Comparison of ENCODE assay signal across 21 mouse cellular contexts in genomic region chr17:88466591-88466990, GRCm38 (mm10). TPM values are rescaled to one million over a fixed set of nuclear protein-coding genes. Genes with fewer than 3 reads are reported as not detected.
DNase-seq lines count a peak whose midpoint lies in the region; ATAC-seq lines count a peak whose summit lies in the region.
"Had no signal": no experiment of that assay in that cellular context is flagged by ENCODE, and none has a peak within 500 bp of the region (broad histone marks: within the 10 kb centered on the region; RNA-seq: fewer than 3 reads in every experiment).

No protein-coding gene starts in this region.

- H3K9me3 ChIP-seq in intestine, embryonic 16.5 days (ENCODE audit: control insufficient read depth, low read length), result no peaks in the 10 kb centered on the region
- no peaks in the 10 kb centered on the region for H3K9me3 ChIP-seq in liver, embryonic 15.5 days (replicated peaks)
- H3K9me3 ChIP-seq: limb, embryonic 12.5 days; lung, embryonic 15.5 days; midbrain, embryonic 13.5 days had no signal

- intact Hi-C loops in heart, postnatal 14 days (cut with DNase I), result no loop called here

- H3K4me1 ChIP-seq in intestine, embryonic 16.5 days (ENCODE audit: control insufficient read depth, insufficient read depth, low read length), result no peaks in the 10 kb centered on the region
- peaks cover 52% of the 10 kb centered on the region for H3K4me1 ChIP-seq in liver, embryonic 15.5 days (replicated peaks)
- H3K4me1 ChIP-seq: limb, embryonic 12.5 days; midbrain, embryonic 13.5 days had no signal

- no peak overlapping the region for H3K4me3 ChIP-seq in intestine, embryonic 16.5 days (ENCODE audit: low read length)
- 0 out of 2 replicates have a peak overlapping the region, but pooled peaks have one; percentile 8 for H3K4me3 ChIP-seq in liver, embryonic 15.5 days (replicated peaks)
- H3K4me3 ChIP-seq: heart, embryonic 13.5 days; limb, embryonic 12.5 days; lung, embryonic 15.5 days; midbrain, embryonic 13.5 days had no signal

- ATAC-seq in intestine, embryonic 16.5 days, result peak; percentile 85
- peak; percentile 95 for ATAC-seq in liver, embryonic 15.5 days (ENCODE audit: insufficient read depth)
- ATAC-seq in megakaryocyte, adult 5-6 weeks (ENCODE audit: poor library complexity, severe bottlenecking), result no peak
- ATAC-seq: hindbrain, embryonic 16.5 days; midbrain, embryonic 13.5 days had no signal

- peaks cover 3% of the 10 kb centered on the region; the same call in 1 of the 2 replicates for H3K36me3 ChIP-seq in intestine, embryonic 16.5 days (ENCODE audit: control insufficient read depth, insufficient read depth, low read length)
- peaks cover 44% of the 10 kb centered on the region for H3K36me3 ChIP-seq in liver, embryonic 15.5 days (replicated peaks)

- no peak overlapping the region for H3K9ac ChIP-seq in intestine, embryonic 16.5 days (ENCODE audit: low read depth, low read length)
- peak overlapping the region; percentile 27; the same call in 1 of the 2 replicates for H3K9ac ChIP-seq in liver, embryonic 15.5 days
- H3K9ac ChIP-seq: heart, embryonic 13.5 days; limb, embryonic 12.5 days; lung, embryonic 15.5 days; midbrain, embryonic 13.5 days had no signal

- H3K4me2 ChIP-seq in intestine, embryonic 16.5 days (ENCODE audit: low read depth, low read length), result no peak overlapping the region
- peak overlapping the region; percentile 51 for H3K4me2 ChIP-seq in liver, embryonic 15.5 days
- H3K4me2 ChIP-seq: heart, embryonic 13.5 days; limb, embryonic 12.5 days; lung, embryonic 15.5 days; midbrain, embryonic 13.5 days had no signal

- peak; percentile 29 for DNase-seq in testis, postnatal 14 days (ENCODE audit: low spot score)
- no peak for DNase-seq in testis, postnatal 10 days (ENCODE audit: low spot score)
- no peak for DNase-seq in kidney, postnatal 4 days
- DNase-seq in heart, postnatal 14 days, result no peak
- DNase-seq: adrenal gland, postnatal 10 days; cerebellum, adult 11 months; cerebellum, postnatal 25 days; embryo, embryonic 11 days; heart, postnatal 4 days; kidney, adult 18-20 months; thymus, adult 2 months had no signal

- no peak overlapping the region for H3K27ac ChIP-seq in intestine, embryonic 16.5 days (ENCODE audit: low read length)
- peak overlapping the region; percentile 85 for H3K27ac ChIP-seq in liver, embryonic 15.5 days (replicated peaks)
- H3K27ac ChIP-seq: heart, embryonic 13.5 days; kidney, postnatal 0 days; limb, embryonic 12.5 days; lung, embryonic 15.5 days; macrophage; midbrain, embryonic 13.5 days had no signal

- WGBS in intestine, embryonic 16.5 days, result 45% methylated on average over 1 of the region's 1 CpGs
- 15% methylated on average over 1 of the region's 1 CpGs for WGBS in liver, embryonic 15.5 days (ENCODE audit: insufficient replicate concordance)

- H3K27me3 ChIP-seq in intestine, embryonic 16.5 days (replicated peaks; ENCODE audit: control insufficient read depth, insufficient read depth, low read length), result no peaks in the 10 kb centered on the region
- no peaks in the 10 kb centered on the region for H3K27me3 ChIP-seq in liver, embryonic 15.5 days
- H3K27me3 ChIP-seq: heart, embryonic 13.5 days; limb, embryonic 12.5 days; lung, embryonic 15.5 days; midbrain, embryonic 13.5 days had no signal

RNA-seq across cellular contexts. Expression of gene Foxn2, which starts 26.1 kb away (rescaled TPM):
- 14.6 and 15.4 TPM in 2 replicates for polyA plus RNA-seq in intestine, embryonic 16.5 days (2015; fragmentation: Nextera tagmentation; extraction: Ambion mirVana)
- polyA plus RNA-seq in liver, embryonic 15.5 days (2015; fragmentation: Nextera tagmentation; extraction: Ambion mirVana), result 10.7 and 11.5 TPM in 2 replicates
- 68.4 and 79.4 TPM in 2 replicates for total RNA-seq in megakaryocyte, adult 5-6 weeks (2015)
- 93.8 and 96.1 TPM in 2 replicates for total RNA-seq in megakaryocyte, adult 5-6 weeks (2017)
- total RNA-seq in heart, postnatal 14 days (2021), result 10 to 100 TPM; 11.9 to 13.5 TPM

Comparison
In these comparisons a context has a peak if more than half of its experiments do, and no peak if none do; other contexts are left out.
1. RNA of gene Foxn2, which starts 26.1 kb away (total RNA-seq): 68.4 to 96.1 TPM in megakaryocyte, adult 5-6 weeks; 11.9 to 13.5 TPM in heart, postnatal 14 days; every median in the first group is over 4 times any median in the second.